Mouse (Mus musculus) c-Kit-negative CD71-positive TER-119-positive erythroid progenitor cells, embryonic 14.5 days (primary cell): ENCODE measurements around the gene St6galnac3.

Experiments used
- DNase-seq: peaks from one replicate; pipeline ENCODE4 v3.0.0-alpha.2; 2013; ENCODE audit warnings: low read depth, low spot score

St6galnac3 gene

GRCm38 (mm10) chr3:153287564-153287963 lies 437.4 kb downstream of the St6galnac3 start:
- DNase-seq: no peak

- DNase-seq: no peak
Measured at GRCm38 (mm10) chr3:153287081-153287480, 437.9 kb downstream of the St6galnac3 start.

GRCm38 (mm10) chr3:153282123-153282765 lies 442.7 kb downstream of the St6galnac3 start:
- DNase-seq: no peak

GRCm38 (mm10) chr3:153278249-153278648 lies 446.7 kb downstream of the St6galnac3 start:
- DNase-seq: no peak

- DNase-seq: no peak
Measured at GRCm38 (mm10) chr3:153277389-153277999, 447.5 kb downstream of the St6galnac3 start.

- no peak for DNase-seq
Measured at GRCm38 (mm10) chr3:153276830-153277388, 448.1 kb downstream of the St6galnac3 start.

GRCm38 (mm10) chr3:153276101-153276829 lies 448.7 kb downstream of the St6galnac3 start:
- no peak for DNase-seq

- DNase-seq: no peak
Measured at GRCm38 (mm10) chr3:153272241-153272640, 452.7 kb downstream of the St6galnac3 start.

GRCm38 (mm10) chr3:153267397-153267796 lies 457.6 kb downstream of the St6galnac3 start:
- DNase-seq: no peak

- DNase-seq: no peak
Measured at GRCm38 (mm10) chr3:153261985-153262384, 463.0 kb downstream of the St6galnac3 start.

- DNase-seq: no peak
Measured at GRCm38 (mm10) chr3:153260225-153260933, 464.6 kb downstream of the St6galnac3 start.

GRCm38 (mm10) chr3:153255910-153256309 lies 469.1 kb downstream of the St6galnac3 start:
- no peak for DNase-seq

GRCm38 (mm10) chr3:153251653-153252052 lies 473.3 kb downstream of the St6galnac3 start:
- no peak for DNase-seq

- DNase-seq: peak; percentile 35
Measured at GRCm38 (mm10) chr3:153250598-153251257, 474.2 kb downstream of the St6galnac3 start.

- no peak for DNase-seq
Measured at GRCm38 (mm10) chr3:153248866-153249265, 476.1 kb downstream of the St6galnac3 start.

- DNase-seq: no peak
Measured at GRCm38 (mm10) chr3:153248029-153248428, 476.9 kb downstream of the St6galnac3 start.

- no peak for DNase-seq
Measured at GRCm38 (mm10) chr3:153242524-153242923, 482.4 kb downstream of the St6galnac3 start.

GRCm38 (mm10) chr3:153241134-153241533 lies 483.8 kb downstream of the St6galnac3 start:
- no peak for DNase-seq

- DNase-seq: no peak
Measured at GRCm38 (mm10) chr3:153240366-153240765, 484.6 kb downstream of the St6galnac3 start.

GRCm38 (mm10) chr3:153238381-153238780 lies 486.6 kb downstream of the St6galnac3 start:
- no peak for DNase-seq

GRCm38 (mm10) chr3:153236262-153236661 lies 488.7 kb downstream of the St6galnac3 start:
- DNase-seq: no peak
